Comparison of ENCODE assay signal across 10 mouse cellular contexts in genomic region chr9:74286210-74286609, GRCm38 (mm10).
DNase-seq lines count a peak whose midpoint lies in the region; ATAC-seq and TF ChIP-seq lines count a peak whose summit lies in the region.
"Had no signal": no experiment of that assay in that cellular context is flagged by ENCODE, and none has a peak within 500 bp of the region (broad histone marks: within the 10 kb centered on the region; RNA-seq: fewer than 3 reads in every experiment).

No protein-coding gene starts in this region.

- no peaks in the 10 kb centered on the region for H3K4me1 ChIP-seq in heart, postnatal 0 days (ENCODE audit: control insufficient read depth, insufficient read depth)
- H3K4me1 ChIP-seq in midbrain, embryonic 11.5 days (ENCODE audit: control insufficient read depth, insufficient read depth, low read length), result peaks cover 3% of the 10 kb centered on the region; the same call in 1 of the 2 replicates
- H3K4me1 ChIP-seq in midbrain, embryonic 10.5 days, result peaks cover 29% of the 10 kb centered on the region
- H3K4me1 ChIP-seq: limb, embryonic 13.5 days had no signal

- WGBS in heart, postnatal 0 days, result 6% methylated on average over 2 of the region's 2 CpGs
- WGBS in midbrain, embryonic 11.5 days, result 66% methylated on average over 2 of the region's 2 CpGs
- WGBS in midbrain, embryonic 10.5 days, result 70% methylated on average over 2 of the region's 2 CpGs

- peak; percentile 41 for DNase-seq in heart, postnatal 0 days (ENCODE audit: low spot score)
- no peak for DNase-seq in heart, adult 9 months (ENCODE audit: low spot score in 2 of 2)
- peak; percentile 65 for DNase-seq in midbrain, embryonic 11.5 days (ENCODE audit: low spot score, missing footprints)
- no peak for DNase-seq in midbrain, embryonic 10.5 days (ENCODE audit: low spot score)
- peak; percentile 37 for DNase-seq in brain, adult 2 months (ENCODE audit: low read depth, low spot score)
- DNase-seq in retina, embryonic 14.5 days (ENCODE audit: low spot score), result peak; percentile 60
- DNase-seq in thymus, postnatal 36 days, result no peak
- DNase-seq in thymus, adult 18-20 months, result no peak

- no peak for TF ChIP-seq EP300 in heart, postnatal 0 days (IDR thresholded peaks at IDR 0.05; ENCODE audit: low read depth)

- peak; percentile 57 for TF ChIP-seq CTCF in heart, postnatal 0 days (IDR thresholded peaks at IDR 0.05; ENCODE audit: low read depth)

- no peak for ATAC-seq in heart, postnatal 0 days (ENCODE audit: insufficient read depth, low read depth)
- ATAC-seq in midbrain, embryonic 11.5 days (ENCODE audit: low FRiP score), result no peak

- H3K4me3 ChIP-seq in heart, postnatal 0 days (ENCODE audit: low read depth, low read length), result no peak overlapping the region
- H3K4me3 ChIP-seq in midbrain, embryonic 11.5 days (ENCODE audit: low read depth, low read length), result no peak overlapping the region
- H3K4me3 ChIP-seq in midbrain, embryonic 10.5 days, result no peak overlapping the region
- H3K4me3 ChIP-seq: limb, embryonic 13.5 days; myocyte had no signal

- no peaks in the 10 kb centered on the region for H3K27me3 ChIP-seq in heart, postnatal 0 days (ENCODE audit: control insufficient read depth, insufficient read depth, low read length)
- H3K27me3 ChIP-seq in midbrain, embryonic 11.5 days (ENCODE audit: control insufficient read depth, insufficient read depth, low read length), result no peaks in the 10 kb centered on the region
- no peaks in the 10 kb centered on the region for H3K27me3 ChIP-seq in midbrain, embryonic 10.5 days (ENCODE audit: low read depth, poor library complexity, severe bottlenecking)
- H3K27me3 ChIP-seq: limb, embryonic 13.5 days had no signal

- no peak overlapping the region for H3K4me2 ChIP-seq in heart, postnatal 0 days (ENCODE audit: low read depth, low read length)
- H3K4me2 ChIP-seq in midbrain, embryonic 11.5 days, result no peak overlapping the region
- H3K4me2 ChIP-seq: limb, embryonic 13.5 days had no signal

- H3K9me3 ChIP-seq in heart, postnatal 0 days (replicated peaks; ENCODE audit: control insufficient read depth, low read length), result no peaks in the 10 kb centered on the region
- H3K9me3 ChIP-seq in midbrain, embryonic 11.5 days (ENCODE audit: control insufficient read depth, low read length), result no peaks in the 10 kb centered on the region
- no peaks in the 10 kb centered on the region for H3K9me3 ChIP-seq in midbrain, embryonic 10.5 days (replicated peaks)
- H3K9me3 ChIP-seq: limb, embryonic 13.5 days had no signal

- H3K9ac ChIP-seq in heart, postnatal 0 days (replicated peaks; ENCODE audit: low read depth, low read length), result no peak overlapping the region
- no peak overlapping the region for H3K9ac ChIP-seq in midbrain, embryonic 11.5 days (ENCODE audit: low read length)
- H3K9ac ChIP-seq: limb, embryonic 13.5 days had no signal

- no peaks in the 10 kb centered on the region for H3K36me3 ChIP-seq in heart, postnatal 0 days (replicated peaks; ENCODE audit: control insufficient read depth, insufficient read depth, low read length)
- H3K36me3 ChIP-seq in midbrain, embryonic 11.5 days (ENCODE audit: control insufficient read depth, insufficient read depth, low read length), result no peaks in the 10 kb centered on the region
- H3K36me3 ChIP-seq in midbrain, embryonic 10.5 days, result no peaks in the 10 kb centered on the region
- H3K36me3 ChIP-seq: limb, embryonic 13.5 days had no signal

- no peak overlapping the region for H3K27ac ChIP-seq in heart, postnatal 0 days (ENCODE audit: low read depth)
- H3K27ac ChIP-seq in midbrain, embryonic 11.5 days (ENCODE audit: low read depth, low read length), result no peak overlapping the region
- H3K27ac ChIP-seq in midbrain, embryonic 10.5 days (replicated peaks), result no peak overlapping the region
- H3K27ac ChIP-seq: limb, embryonic 13.5 days had no signal

Comparison
In these comparisons a context has a peak if more than half of its experiments do, and no peak if none do; other contexts are left out.
1. DNase-seq: peak in heart, postnatal 0 days (single experiment), midbrain, embryonic 11.5 days (single experiment), brain, adult 2 months (single experiment) and retina, embryonic 14.5 days (single experiment); none in heart, adult 9 months (0 of 2), midbrain, embryonic 10.5 days (single experiment), thymus, postnatal 36 days (0 of 2) and thymus, adult 18-20 months (0 of 2).